Mouse (Mus musculus): ENCODE measurements at regions not wholly inside any gene's neighbourhood (a gene's known extent, or its start where the extent isn't known, plus 50 kb on each side); places are given as distances from the start of the nearest gene placed in this dataset. TPM values are rescaled to one million over a fixed set of nuclear protein-coding genes. Genes with fewer than 3 reads are reported as not detected.
A peak's percentile ranks its signal among the peaks of the same experiment; 100 is the strongest.

GRCm38 (mm10) chr13:119378404-119379037, 49.9 kb upstream of the Paip1 start:
- Histone ChIP-seq H3K36me3 (ENCODE audit: control insufficient read depth, insufficient read depth, low read length) (peaks cover 33% of the 10 kb centered on the region), H3K4me1 (ENCODE audit: control insufficient read depth, insufficient read depth, low read length) (no peaks in the 10 kb centered on the region), H3K9me3 (replicated peaks; ENCODE audit: control insufficient read depth, low read length) (no peaks in the 10 kb centered on the region), H3K27ac (ENCODE audit: low read depth, low read length) (no peak overlapping the region), H3K4me2 (ENCODE audit: low read length) (no peak overlapping the region), H3K4me3 (ENCODE audit: low read depth, low read length) (no peak overlapping the region), H3K27me3 (replicated peaks; ENCODE audit: control insufficient read depth, insufficient read depth, low read length) (no peaks in the 10 kb centered on the region), H3K9ac (ENCODE audit: low read length) (no peak overlapping the region)
- 55% methylated on average over 5 of the region's 5 CpGs for WGBS
- DNase-seq (ENCODE audit: low spot score) (peak; percentile 77), ATAC-seq (peak; percentile 60)

Small RNA genes lying in the stretch of these regions (microRNA-seq; reads per million reads assigned to microRNA genes)
- not detected for gene Gm44488
